In the genomic region with DNA sequence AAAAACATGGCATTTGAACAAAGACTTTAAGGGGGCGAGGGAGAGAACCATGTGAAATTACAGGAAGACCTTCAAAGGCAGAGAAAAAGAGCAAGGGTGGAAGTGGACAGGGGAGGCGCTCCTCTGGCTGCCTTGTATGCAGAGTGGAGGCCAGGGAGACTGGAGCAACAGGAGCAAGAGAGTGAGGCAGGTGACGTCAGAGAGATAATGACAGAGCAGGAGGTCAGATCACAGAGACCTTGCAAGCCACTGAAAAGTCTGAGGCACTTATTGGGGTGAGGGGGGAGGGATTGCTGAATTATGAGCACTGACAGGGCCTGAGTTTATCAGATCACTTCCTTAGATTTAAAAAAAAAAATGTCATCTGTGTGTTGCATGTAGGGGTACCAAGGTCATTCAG, we compare ENCODE assay signal across 14 mouse cellular contexts.
A peak's percentile ranks its signal among the peaks of the same experiment; 100 is the strongest.
DNase-seq lines count a peak whose midpoint lies in the region.
"Had no signal": no experiment of that assay in that cellular context is flagged by ENCODE, and none has a peak within 500 bp of the region (broad histone marks: within the 10 kb centered on the region; RNA-seq: fewer than 3 reads in every experiment).

No protein-coding gene starts in this region.

- DNase-seq in adrenal gland, adult (ENCODE audit: inconsistent age in 2 of 2, low spot score in 1 of 2): peak; percentile 52 to 63
- DNase-seq in adrenal gland, postnatal 4 days (ENCODE audit: low spot score in 2 of 2): no peak
- DNase-seq in embryo, embryonic 10.5 days (ENCODE audit: low spot score): peak; percentile 3
- DNase-seq in embryo, embryonic 9.5 days (ENCODE audit: extremely low spot score): no peak
- peak; percentile 12 to 26 for DNase-seq in adrenal gland, postnatal 36 days
- no peak for DNase-seq in testis, postnatal 10 days (ENCODE audit: low spot score)
- DNase-seq: cerebellum, adult 11-12 months; cerebellum, adult 8-10 months; cerebellum, postnatal 10 days; cerebellum, postnatal 36 days; gastrocnemius, postnatal 10 days; gastrocnemius, postnatal 36 days; heart, adult 2 months; kidney, adult 2 months had no signal

Comparison
In these comparisons a context has a peak if more than half of its experiments do, and no peak if none do; other contexts are left out.
1. DNase-seq: peak in adrenal gland, adult (2 of 2), embryo, embryonic 10.5 days (single experiment) and adrenal gland, postnatal 36 days (2 of 2); none in adrenal gland, postnatal 4 days (0 of 2), embryo, embryonic 9.5 days (single experiment) and testis, postnatal 10 days (single experiment).